Comparison of ENCODE assay signal across 8 mouse cellular contexts in the genomic region with DNA sequence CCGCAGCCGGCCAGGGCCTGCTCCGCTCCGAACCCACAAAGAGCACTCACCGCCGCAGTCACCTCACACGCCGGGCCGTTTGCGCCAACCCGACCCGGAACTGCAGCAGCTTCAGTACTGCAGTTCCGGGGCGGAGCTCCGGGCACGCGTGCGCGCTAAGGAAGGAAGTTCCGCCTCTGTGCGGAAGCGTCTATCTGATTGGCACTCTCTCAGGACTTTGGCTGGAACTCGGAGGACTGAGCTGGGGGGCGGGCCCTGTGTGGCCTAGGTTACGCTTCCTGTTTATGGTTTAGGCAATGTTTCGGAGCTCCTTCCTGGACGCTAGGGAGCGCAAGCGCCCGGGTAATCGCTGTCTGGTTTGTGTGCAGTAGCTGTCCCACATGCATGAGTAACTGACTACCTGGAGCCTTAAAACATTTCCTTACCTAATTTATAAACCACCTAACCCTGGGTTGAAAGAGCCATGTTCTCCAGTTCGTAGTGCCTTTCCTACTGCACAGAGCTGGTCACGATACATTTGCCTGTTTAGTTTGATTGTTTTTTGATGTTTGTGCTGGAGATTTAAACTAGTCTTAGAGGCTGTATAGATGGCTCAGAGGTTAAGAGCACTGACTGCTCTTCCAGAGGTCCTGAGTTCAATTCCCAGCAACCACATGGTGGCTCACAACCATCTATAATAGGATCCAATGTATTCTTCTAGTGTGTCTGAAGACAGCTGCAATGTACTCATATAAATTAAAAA. TPM values are rescaled to one million over a fixed set of nuclear protein-coding genes. Genes with fewer than 3 reads are reported as not detected.
DNase-seq lines count a peak whose midpoint lies in the region; ATAC-seq and TF ChIP-seq lines count a peak whose summit lies in the region.

A gene (minus strand): TSS at position 102 of the 742 bp plus-strand sequence.

- H3K79me3 ChIP-seq in C2C12 (ENCODE audit: low read depth): peaks cover 46% of the 10 kb centered on the region

- H3ac ChIP-seq in C2C12 (ENCODE audit: control insufficient read depth, insufficient read length, low read depth) (peak within 1 kb of the TSS; percentile 86), myocyte (ENCODE audit: control insufficient read depth, insufficient read length) (peak within 1 kb of the TSS; percentile 22)

- H3K4me1 ChIP-seq in erythroblast, embryonic 14.5 days (ENCODE audit: control insufficient read depth): peaks cover 37% of the 10 kb centered on the region
- H3K4me1 ChIP-seq in heart, embryonic 11.5 days (ENCODE audit: control insufficient read depth, insufficient read depth, low read length): peaks cover 22% of the 10 kb centered on the region
- H3K4me1 ChIP-seq in kidney, embryonic 16.5 days (ENCODE audit: insufficient read depth, low read length): peaks cover 32% of the 10 kb centered on the region
- H3K4me1 ChIP-seq in liver, adult 2 months (ENCODE audit: control insufficient read depth, insufficient read depth, low read length): peaks cover 14% of the 10 kb centered on the region

- H3K9ac ChIP-seq in heart, embryonic 11.5 days (ENCODE audit: low read depth, low read length): peak within 1 kb of the TSS; percentile 95
- H3K9ac ChIP-seq in kidney, embryonic 16.5 days (replicated peaks; ENCODE audit: low read length): peak within 1 kb of the TSS; percentile 85
- H3K9ac ChIP-seq in liver, adult 2 months (ENCODE audit: low read depth, low read length): peak within 1 kb of the TSS; percentile 94

- H3K27ac ChIP-seq in heart, embryonic 11.5 days (ENCODE audit: low read depth, low read length): peak within 1 kb of the TSS; percentile 6; the same call in 1 of the 2 replicates
- peak within 1 kb of the TSS; percentile 23; the same call in 1 of the 2 replicates for H3K27ac ChIP-seq in kidney, embryonic 16.5 days (ENCODE audit: low read length)
- peak within 1 kb of the TSS; percentile 52 for H3K27ac ChIP-seq in liver, adult 2 months (replicated peaks; ENCODE audit: insufficient read depth, low read depth, low read length)

- H3K79me2 ChIP-seq in C2C12 (ENCODE audit: control insufficient read depth, insufficient read depth) (peaks cover 48% of the 10 kb centered on the region), myocyte (ENCODE audit: control insufficient read depth, insufficient read depth) (peaks cover 46% of the 10 kb centered on the region)
- peaks cover 15% of the 10 kb centered on the region; the same call in 1 of the 2 replicates for H3K79me2 ChIP-seq in liver, adult 2 months (ENCODE audit: control insufficient read depth, insufficient read depth, low read length)

- H3K27me3 ChIP-seq in C2C12 (ENCODE audit: control insufficient read depth, insufficient read depth, insufficient read length) (no peaks in the 10 kb centered on the region), myocyte (ENCODE audit: control insufficient read depth, insufficient read depth, insufficient read length) (no peaks in the 10 kb centered on the region)
- H3K27me3 ChIP-seq in erythroblast, embryonic 14.5 days (ENCODE audit: control insufficient read depth): no peaks in the 10 kb centered on the region
- no peaks in the 10 kb centered on the region for H3K27me3 ChIP-seq in heart, embryonic 11.5 days (ENCODE audit: control insufficient read depth, insufficient read depth, low read length)
- H3K27me3 ChIP-seq in kidney, embryonic 16.5 days (ENCODE audit: insufficient read depth, low read length): no peaks in the 10 kb centered on the region
- no peaks in the 10 kb centered on the region for H3K27me3 ChIP-seq in liver, adult 2 months (ENCODE audit: control insufficient read depth, insufficient read depth, low read length)
- H3K27me3 ChIP-seq in splenic B cell, adult 2 months (ENCODE audit: control insufficient read depth, insufficient read depth, low read length, poor library complexity, severe bottlenecking): no peaks in the 10 kb centered on the region

- peaks cover 34% of the 10 kb centered on the region for H3K36me3 ChIP-seq in C2C12 (ENCODE audit: control insufficient read depth, insufficient read depth)
- peaks cover 31% of the 10 kb centered on the region for H3K36me3 ChIP-seq in erythroblast, embryonic 14.5 days (ENCODE audit: control insufficient read depth)
- peaks cover 3% of the 10 kb centered on the region for H3K36me3 ChIP-seq in heart, embryonic 11.5 days (ENCODE audit: control insufficient read depth, insufficient read depth, low read length)
- peaks cover 10% of the 10 kb centered on the region; the same call in 1 of the 2 replicates for H3K36me3 ChIP-seq in kidney, embryonic 16.5 days (ENCODE audit: insufficient read depth, low read length)
- H3K36me3 ChIP-seq in liver, adult 2 months (ENCODE audit: control insufficient read depth, insufficient read depth, low read length): peaks cover 6% of the 10 kb centered on the region; the same call in 1 of the 2 replicates
- peaks cover 14% of the 10 kb centered on the region for H3K36me3 ChIP-seq in myocyte (ENCODE audit: control insufficient read depth, insufficient read depth)
- H3K36me3 ChIP-seq in splenic B cell, adult 2 months (ENCODE audit: control insufficient read depth, insufficient read depth, low read length, poor library complexity, severe bottlenecking): peaks cover 8% of the 10 kb centered on the region

- peak; percentile 100 for DNase-seq in brain, embryonic 14.5 days (ENCODE audit: low read depth)
- peak; percentile 96 for DNase-seq in liver, adult 2 months (ENCODE audit: extremely low read depth, low read depth, low spot score)
- DNase-seq in splenic B cell, adult 2 months (ENCODE audit: low read depth, low spot score): peak; percentile 99

- peak; percentile 68; the same call in 1 of the 2 replicates for TF ChIP-seq POLR2A in brain, embryonic 14.5 days (IDR thresholded peaks at IDR 0.05; ENCODE audit: borderline replicate concordance, extremely low read depth, insufficient read depth, insufficient read length, poor library complexity, severe bottlenecking)
- TF ChIP-seq POLR2A in liver, adult 2 months (IDR thresholded peaks at IDR 0.05; ENCODE audit: extremely low read depth, insufficient read depth, low read length): peak; percentile 80; the same call in 1 of the 2 replicates
- peak; percentile 86 for TF ChIP-seq POLR2A in myocyte (IDR thresholded peaks at IDR 0.05; ENCODE audit: insufficient read length, low read depth)

- TF ChIP-seq CTCF in C2C12 (IDR thresholded peaks at IDR 0.05; ENCODE audit: control insufficient read depth, insufficient read depth, insufficient read length): peak; percentile 67
- peak; percentile 89 for TF ChIP-seq CTCF in brain, embryonic 14.5 days (IDR thresholded peaks at IDR 0.05; ENCODE audit: borderline replicate concordance, extremely low read depth, insufficient read depth, insufficient read length)
- peak; percentile 97 for TF ChIP-seq CTCF in liver, adult 2 months (IDR thresholded peaks at IDR 0.05; ENCODE audit: low read depth, low read length)

- H3K4me3 ChIP-seq in C2C12 (ENCODE audit: insufficient read depth, poor library complexity, severe bottlenecking): peak within 1 kb of the TSS; percentile 98
- H3K4me3 ChIP-seq in erythroblast, embryonic 14.5 days (replicated peaks): peak within 1 kb of the TSS; percentile 79
- H3K4me3 ChIP-seq in heart, embryonic 11.5 days (ENCODE audit: low read depth, low read length): peak within 1 kb of the TSS; percentile 96
- peak within 1 kb of the TSS; percentile 96 for H3K4me3 ChIP-seq in kidney, embryonic 16.5 days (ENCODE audit: low read length)
- peak within 1 kb of the TSS; percentile 96 for H3K4me3 ChIP-seq in liver, adult 2 months (ENCODE audit: insufficient read depth, low read depth, low read length)
- peak within 1 kb of the TSS; percentile 62 for H3K4me3 ChIP-seq in myocyte

- peak; percentile 100 for ATAC-seq in heart, embryonic 11.5 days (replicated peaks; ENCODE audit: insufficient number of reproducible peaks, low FRiP score, low TSS enrichment)
- ATAC-seq in kidney, embryonic 16.5 days (ENCODE audit: low FRiP score, low TSS enrichment): peak; percentile 100

- peaks cover 4% of the 10 kb centered on the region for H3K9me3 ChIP-seq in erythroblast, embryonic 14.5 days (ENCODE audit: control insufficient read depth, low read length)
- no peaks in the 10 kb centered on the region for H3K9me3 ChIP-seq in heart, embryonic 11.5 days (replicated peaks; ENCODE audit: control insufficient read depth, low read length)
- no peaks in the 10 kb centered on the region for H3K9me3 ChIP-seq in kidney, embryonic 16.5 days (ENCODE audit: low read length)

- 1% methylated on average over 33 of the region's 33 CpGs for WGBS in heart, embryonic 11.5 days (ENCODE audit: insufficient replicate concordance)
- WGBS in kidney, embryonic 16.5 days: under 1% methylated on average over 33 of the region's 33 CpGs
- WGBS in liver, adult 2 months: 1% methylated on average over 33 of the region's 33 CpGs

- H3K4me2 ChIP-seq in heart, embryonic 11.5 days: peak within 1 kb of the TSS; percentile 96
- peak within 1 kb of the TSS; percentile 90 for H3K4me2 ChIP-seq in kidney, embryonic 16.5 days (replicated peaks; ENCODE audit: low read depth, low read length)
- H3K4me2 ChIP-seq in myocyte (ENCODE audit: low read depth): peak within 1 kb of the TSS; percentile 84

TF ChIP-seq in C2C12, 6 proteins besides CTCF, POLR2A, EP300 and RAD21:
- no peak for TF ChIP-seq USF1 (IDR thresholded peaks at IDR 0.05; ENCODE audit: low read depth)
- peak; percentile 19 for TF ChIP-seq CEBPB (IDR thresholded peaks at IDR 0.05; ENCODE audit: low read depth)
- TF ChIP-seq MAX (IDR thresholded peaks at IDR 0.05): peak; percentile 58

TF ChIP-seq in myocyte, 11 proteins besides CTCF, POLR2A, EP300 and RAD21:
- no peak for TF ChIP-seq E2F4 (IDR thresholded peaks at IDR 0.05; ENCODE audit: insufficient read depth)
- no peak for TF ChIP-seq CEBPB (IDR thresholded peaks at IDR 0.05; ENCODE audit: insufficient read depth, poor library complexity, severe bottlenecking)
- TF ChIP-seq SRF (IDR thresholded peaks at IDR 0.05; ENCODE audit: control insufficient read depth, insufficient read length, low read depth): peak; percentile 53
- no peak for TF ChIP-seq USF1 (IDR thresholded peaks at IDR 0.05; ENCODE audit: low read depth)
- TF ChIP-seq REST (IDR thresholded peaks at IDR 0.05; ENCODE audit: insufficient read depth, insufficient read length): no peak
- peak; percentile 85 for TF ChIP-seq POLR2AphosphoS2 (IDR thresholded peaks at IDR 0.05; ENCODE audit: insufficient read length, low read depth)
TF ChIP-seq in myocyte: peak in this region for 2.

RNA-seq across cellular contexts. Expression of the gene that starts here (rescaled TPM):
- polyA plus RNA-seq in C2C12 (2012; fragmentation: generic; extraction: Trizol) (68.6 TPM), myocyte (2012; fragmentation: generic; extraction: Trizol) (85.0 TPM)
- polyA plus RNA-seq in brain, embryonic 14.5 days (2012; rRNA removed): 65.2 and 82.8 TPM in 2 replicates
- 1.9 and 3.5 TPM in 2 replicates for polyA plus RNA-seq in erythroblast, embryonic 14.5 days (2012)
- 72.5 and 74.2 TPM in 2 replicates for polyA plus RNA-seq in heart, embryonic 11.5 days (2014; fragmentation: Nextera tagmentation; extraction: Ambion mirVana)
- polyA plus RNA-seq in kidney, embryonic 16.5 days (2015; fragmentation: Nextera tagmentation; extraction: Ambion mirVana): 74.6 and 92.1 TPM in 2 replicates
- total RNA-seq in liver, adult 2 months (2014; rRNA removed): 22.8 and 24.4 TPM in 2 replicates
- 15.6 and 19.0 TPM in 2 replicates for polyA plus RNA-seq in liver, adult 2 months (2012; rRNA removed)

Comparison
In these comparisons a context has a peak if more than half of its experiments do, and no peak if none do; other contexts are left out.
1. Peak in every context shown above with its lines: DNase-seq, ATAC-seq, H3K4me3 ChIP-seq and H3K27ac ChIP-seq.